Mouse (Mus musculus) WW6 (cell line): ENCODE results near the gene Gsk3b.
"Not testable (repeated sequence)": the region's sequence is repeated elsewhere in the genome, so short reads cannot be mapped to it uniquely, and the experiment has no call there.

Experiments used
- DNase-seq: peaks from one replicate; pipeline ENCODE4 v3.0.0-alpha.2; 2013; ENCODE audit warnings: low read depth, low spot score

The Gsk3b gene

GRCm38 (mm10) chr16:38100569-38100968 lies 11.8 kb downstream of the Gsk3b start:
- no peak for DNase-seq

DNA sequence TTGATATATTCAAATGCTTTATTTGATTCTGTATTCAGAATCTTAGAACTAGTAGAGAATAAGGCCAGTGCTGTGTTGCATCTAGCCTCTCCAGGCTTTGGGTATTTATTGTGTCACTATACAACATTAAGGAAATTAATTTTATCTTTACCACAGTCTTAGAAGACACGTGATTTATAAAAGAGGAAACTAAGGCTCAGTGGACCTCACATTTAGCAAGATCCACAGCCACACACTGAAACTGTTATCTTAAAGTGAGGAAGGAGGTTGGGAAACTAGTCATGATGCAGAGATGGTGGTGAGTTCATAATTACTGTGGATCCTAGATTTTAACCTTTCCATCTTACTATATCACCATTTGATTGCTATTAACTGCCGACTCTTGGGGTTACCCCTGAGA lies 16.7 kb downstream of the Gsk3b start:
- DNase-seq: no peak

DNA sequence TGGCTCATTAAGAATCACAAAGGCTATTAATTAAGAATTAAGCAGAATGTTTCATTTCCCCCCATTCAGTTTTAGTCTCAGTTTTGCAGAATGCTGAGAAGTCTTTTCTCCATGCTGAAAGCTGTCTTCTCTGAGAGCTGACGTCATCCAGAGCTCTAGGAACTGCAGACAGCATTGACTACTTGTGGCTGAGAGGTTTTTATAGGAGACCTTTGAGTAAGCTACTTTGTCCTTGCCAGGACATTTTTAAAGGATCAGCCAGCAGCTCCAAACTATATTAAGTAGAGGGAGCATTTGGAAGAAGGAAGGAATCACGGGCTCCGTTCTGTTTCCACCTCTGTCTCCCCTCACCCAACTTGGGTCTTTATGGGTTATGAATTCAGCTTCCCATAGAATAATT lies 17.7 kb downstream of the Gsk3b start:
- DNase-seq: no peak

GRCm38 (mm10) chr16:38110001-38110400 lies 21.2 kb downstream of the Gsk3b start:
- no peak for DNase-seq

GRCm38 (mm10) chr16:38110575-38110974 lies 21.8 kb downstream of the Gsk3b start:
- no peak for DNase-seq

DNA sequence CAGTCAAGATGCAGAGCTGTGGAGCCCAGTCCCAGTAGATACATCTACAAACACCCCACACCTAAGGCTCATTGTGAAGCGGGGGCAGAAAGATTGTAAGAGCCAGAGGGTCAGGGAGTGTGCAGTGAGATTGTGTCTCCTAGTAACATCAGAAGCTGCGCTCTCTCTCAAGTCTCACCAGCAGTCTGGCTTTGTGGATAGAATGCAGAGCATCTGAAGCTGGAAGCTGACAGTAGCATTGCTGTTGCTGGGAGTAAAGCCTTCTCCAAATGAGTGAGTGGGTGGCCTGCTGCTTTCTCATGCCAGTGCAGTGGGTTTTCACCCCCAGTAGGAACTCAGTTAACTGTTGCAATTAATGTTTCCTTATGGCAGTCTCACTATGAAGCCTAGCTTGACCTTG lies 25.3 kb downstream of the Gsk3b start:
- DNase-seq: no peak

GRCm38 (mm10) chr16:38117909-38118308 lies 29.1 kb downstream of the Gsk3b start:
- DNase-seq: not testable (repeated sequence)

- DNase-seq: no peak
Measured at GRCm38 (mm10) chr16:38118723-38119122, 29.9 kb downstream of the Gsk3b start.

DNA sequence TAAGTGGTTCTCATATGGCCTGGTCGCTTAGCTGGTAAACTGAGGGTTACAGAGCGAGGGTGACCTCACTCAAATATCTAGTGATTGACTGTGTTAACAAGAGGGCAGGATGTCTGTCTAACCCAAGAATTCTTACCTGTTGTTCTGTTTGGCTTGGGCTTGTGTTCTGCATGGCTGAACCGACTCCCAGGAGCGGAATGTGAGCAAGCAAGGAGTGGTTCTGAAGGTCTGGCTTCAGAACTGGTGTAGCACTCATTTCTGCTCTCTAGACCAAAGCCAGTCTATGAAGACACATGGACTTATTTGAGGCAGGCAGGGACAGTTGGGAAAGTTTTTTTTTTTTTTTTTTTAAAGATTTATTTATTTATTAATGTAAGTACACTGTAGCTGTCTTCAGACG lies 30.5 kb downstream of the Gsk3b start:
- DNase-seq: no peak

- DNase-seq: no peak
Measured at GRCm38 (mm10) chr16:38129171-38129570, 40.4 kb downstream of the Gsk3b start.

DNA sequence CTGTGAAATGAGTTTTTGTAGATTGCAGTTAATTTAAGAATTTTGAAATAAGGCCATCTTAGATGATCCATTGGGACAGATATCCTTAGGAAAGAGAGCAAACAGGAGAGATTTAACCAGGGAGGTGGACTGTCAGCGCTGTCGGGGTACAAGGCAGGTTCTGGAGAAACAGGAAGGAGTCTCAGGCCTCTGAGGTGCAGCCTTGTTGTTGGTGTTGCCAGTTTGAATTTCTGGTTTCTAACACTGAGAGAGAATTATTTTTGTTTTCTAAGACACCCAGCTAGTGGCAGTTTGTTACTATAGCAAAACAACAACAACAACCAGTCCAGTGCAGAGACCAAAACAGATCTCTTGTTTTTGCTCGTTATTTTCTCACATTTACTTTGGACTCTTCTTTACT lies 42.2 kb downstream of the Gsk3b start:
- DNase-seq: no peak

- DNase-seq: no peak
Measured at GRCm38 (mm10) chr16:38131756-38132155, 43.0 kb downstream of the Gsk3b start.

GRCm38 (mm10) chr16:38132210-38132609 lies 43.4 kb downstream of the Gsk3b start:
- DNase-seq: no peak

- peak; percentile 24 for DNase-seq
Measured at GRCm38 (mm10) chr16:38137296-38137695, 48.5 kb downstream of the Gsk3b start.

- no peak for DNase-seq
Measured at GRCm38 (mm10) chr16:38144898-38145297, 56.1 kb downstream of the Gsk3b start.

DNA sequence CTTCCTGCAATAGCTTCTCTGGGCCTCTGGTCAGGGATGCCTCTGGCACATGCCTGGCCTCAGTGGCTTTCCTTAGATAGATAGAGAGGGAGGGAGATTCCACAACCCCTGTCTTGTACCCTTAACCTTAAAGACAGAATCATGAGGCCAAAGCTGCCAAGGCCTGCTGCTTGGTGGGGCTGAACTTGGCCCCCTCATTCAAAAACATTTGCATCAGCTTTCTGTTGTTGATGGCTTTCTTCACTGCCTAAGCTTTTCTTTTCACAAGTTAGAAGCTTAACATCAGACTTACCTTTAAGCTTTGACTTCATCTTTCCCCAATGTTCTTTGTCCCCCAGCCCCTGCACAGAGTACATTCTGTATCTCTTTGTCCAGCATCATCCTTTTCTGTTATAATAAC lies 61.8 kb downstream of the Gsk3b start:
- DNase-seq: no peak

GRCm38 (mm10) chr16:38157854-38158622 lies 69.2 kb downstream of the Gsk3b start:
- no peak for DNase-seq

DNA sequence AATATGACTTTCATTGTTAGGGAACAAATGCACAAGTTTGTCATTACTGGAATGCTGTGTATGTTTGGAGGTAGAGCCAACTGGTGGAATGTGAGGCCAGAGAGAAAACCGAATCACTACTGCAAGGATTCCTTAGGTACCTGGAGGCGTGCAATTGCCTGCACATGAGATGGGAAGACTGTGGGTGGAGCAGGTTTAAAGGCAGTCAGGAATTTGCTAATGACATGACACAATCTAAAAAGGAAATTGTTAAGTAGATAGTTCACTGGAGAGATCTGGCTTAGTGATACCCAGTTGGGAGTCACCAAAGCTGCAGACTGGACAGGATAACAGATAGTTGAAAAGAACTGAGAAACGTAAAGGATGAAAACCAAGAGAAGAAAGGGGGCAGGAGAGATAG lies 73.2 kb downstream of the Gsk3b start:
- no peak for DNase-seq

GRCm38 (mm10) chr16:38164811-38165591 lies 76.2 kb downstream of the Gsk3b start:
- no peak for DNase-seq

GRCm38 (mm10) chr16:38168971-38169370 lies 80.2 kb downstream of the Gsk3b start:
- DNase-seq: peak; percentile 28

- DNase-seq: no peak
Measured at GRCm38 (mm10) chr16:38179150-38179549, 90.3 kb downstream of the Gsk3b start.

- DNase-seq: no peak
Measured at GRCm38 (mm10) chr16:38181421-38181820, 92.6 kb downstream of the Gsk3b start.

- DNase-seq: no peak
Measured at GRCm38 (mm10) chr16:38184657-38185269, 96.0 kb downstream of the Gsk3b start.
